Mouse (Mus musculus) erythroblast, embryonic 14.5 days (primary cell): ENCODE data around the gene Olfr1393.

Source experiments
- GATA1 ChIP-seq: IDR thresholded peaks from 2 replicates; pipeline ENCODE4 v1.6.1; 2012; ENCODE audit warnings: low read length, inconsistent platforms, mixed read lengths
- TAL1 ChIP-seq: IDR thresholded peaks from 3 replicates; pipeline ENCODE4 v1.6.1; 2012; ENCODE audit warnings: low read length, inconsistent platforms, mixed read lengths

GRCm38 (mm10) chr11:49240874-49241273 lies 37.2 kb upstream of the Olfr1393 start:
- TF ChIP-seq GATA1 (no peak), TAL1 (no peak)
